Mouse (Mus musculus) erythroblast, adult 5-6 weeks (primary cell): Measurements from ENCODE around the gene Cdkn1c. TPM values are rescaled to one million over a fixed set of nuclear protein-coding genes. Genes with fewer than 3 reads are reported as not detected.

Source experiments
- ATAC-seq: replicated peaks from 2 replicates; pipeline ENCODE4 v1.8.0; 2016; ENCODE audit warnings: moderate number of reproducible peaks, mild to moderate bottlenecking, moderate TSS enrichment, inconsistent platforms; ENCODE audit not compliant: poor library complexity, low FRiP score, severe bottlenecking
- total RNA-seq, 2 experiments: library from RNA; stranded (forward) in 1 of 2; stranded (reverse) in 1 of 2; fragments of 150-400 nt in 1 of 2; fragments of 200-764, 138-1000 nt in 1 of 2; gene quantifications; 2 replicates each; pipeline versions ENCODE4 v1.2.3 to v1.2.4; 2015 to 2017; ENCODE audit warnings: low replicate concordance in 2 of 2

Gene Cdkn1c
- total RNA-seq, 2 experiments from 2014 or later, result 0.09 TPM; not detected in 1

DNA sequence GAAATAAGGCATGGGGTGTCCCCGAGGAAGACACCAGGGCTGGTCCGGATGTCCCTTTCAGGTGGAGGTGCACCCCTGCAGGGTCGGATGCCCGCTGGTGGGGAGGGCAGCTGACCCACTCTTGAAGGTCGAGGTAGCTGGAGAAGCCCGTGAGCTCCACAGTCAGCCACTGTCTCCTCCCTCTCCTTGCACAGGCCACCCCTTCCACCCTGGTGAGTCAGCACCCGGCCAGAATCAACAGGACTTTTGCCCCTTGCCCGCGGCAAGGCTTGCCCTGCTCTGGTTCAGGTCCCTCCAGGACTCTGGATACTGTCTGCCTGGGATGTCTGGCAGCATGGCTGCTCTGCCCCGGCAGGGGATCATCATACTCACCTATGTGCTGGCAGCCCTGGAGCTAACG is 15.0 kb upstream of the Cdkn1c start:
- ATAC-seq, result no peak

- ATAC-seq, result no peak
Observed at GRCm38 (mm10) chr7:143474811-143475210, 14.0 kb upstream of the Cdkn1c start.

GRCm38 (mm10) chr7:143473347-143474101 is 12.7 kb upstream of the Cdkn1c start, which contains the start of gene Slc22a18:
Gene Slc22a18 (plus strand): TSS chr7:143473736.
- ATAC-seq, result no peak

DNA sequence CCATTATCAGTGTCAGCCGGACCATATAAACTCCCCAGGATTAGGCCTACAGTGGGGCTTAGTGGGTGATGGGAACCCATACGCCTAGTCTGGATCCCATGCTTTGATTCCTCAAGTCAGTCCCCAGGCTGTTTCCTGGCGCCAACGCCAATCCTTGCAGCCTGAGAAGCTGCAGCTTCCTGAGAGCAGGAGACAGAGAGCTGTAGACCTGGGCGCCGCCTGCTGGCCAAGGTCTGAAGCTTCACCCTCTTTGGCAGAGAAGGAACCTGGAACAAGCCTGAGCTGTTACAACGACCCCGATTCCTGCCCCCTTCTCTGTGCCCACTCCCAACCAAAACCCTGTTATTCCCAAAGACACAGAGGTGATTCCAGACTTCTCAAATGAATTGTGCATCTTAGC is 9.1 kb upstream of the Cdkn1c start:
- ATAC-seq, result peak; percentile 67

- no peak for ATAC-seq
Observed at GRCm38 (mm10) chr7:143467714-143468113, 6.9 kb upstream of the Cdkn1c start.

GRCm38 (mm10) chr7:143466099-143466677 is 5.3 kb upstream of the Cdkn1c start:
- ATAC-seq, result peak; percentile 54; the same call in 1 of the 2 replicates

GRCm38 (mm10) chr7:143464811-143465560 is 4.1 kb upstream of the Cdkn1c start:
- no peak for ATAC-seq

- ATAC-seq, result no peak
Observed at GRCm38 (mm10) chr7:143463865-143464415, 3.1 kb upstream of the Cdkn1c start.

- ATAC-seq, result no peak
Observed at GRCm38 (mm10) chr7:143462516-143462915, 1.7 kb upstream of the Cdkn1c start.

GRCm38 (mm10) chr7:143461920-143462319 is 1.1 kb upstream of the Cdkn1c start:
- ATAC-seq, result no peak

- no peak for ATAC-seq
Observed at GRCm38 (mm10) chr7:143461294-143461870, 532 bp upstream of the Cdkn1c start.

DNA sequence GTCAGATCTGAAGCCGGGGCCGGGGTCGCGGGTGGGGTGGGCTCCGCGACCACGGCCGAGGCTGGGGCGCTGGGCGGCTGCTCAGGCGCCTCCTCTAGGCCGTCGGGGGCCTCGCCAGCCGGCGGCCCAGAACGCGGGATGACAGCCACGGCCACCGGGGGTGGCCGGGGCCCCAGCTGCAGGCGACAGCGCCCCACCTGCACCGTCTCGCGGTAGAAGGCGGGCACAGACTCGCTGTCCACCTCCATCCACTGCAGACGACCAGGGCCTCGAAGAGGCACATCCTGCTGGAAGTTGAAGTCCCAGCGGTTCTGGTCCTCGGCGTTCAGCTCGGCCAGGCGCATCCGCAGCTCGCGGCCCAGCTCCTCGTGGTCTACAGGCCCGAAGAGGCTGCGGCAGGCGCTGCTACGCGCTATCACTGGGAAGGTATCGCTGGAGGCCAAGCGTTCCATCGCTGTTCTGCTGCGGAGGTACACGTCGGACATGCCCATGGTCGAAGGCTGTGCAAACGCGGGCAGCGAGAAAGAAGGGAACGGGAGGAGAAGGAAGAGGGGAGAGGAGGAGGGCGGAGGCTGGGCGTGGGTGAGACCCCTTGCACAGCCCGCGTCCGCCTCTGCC is 524 bp downstream of the Cdkn1c start:
- ATAC-seq, result 0 out of 2 replicates have a peak, but pooled peaks have one; percentile 4

DNA sequence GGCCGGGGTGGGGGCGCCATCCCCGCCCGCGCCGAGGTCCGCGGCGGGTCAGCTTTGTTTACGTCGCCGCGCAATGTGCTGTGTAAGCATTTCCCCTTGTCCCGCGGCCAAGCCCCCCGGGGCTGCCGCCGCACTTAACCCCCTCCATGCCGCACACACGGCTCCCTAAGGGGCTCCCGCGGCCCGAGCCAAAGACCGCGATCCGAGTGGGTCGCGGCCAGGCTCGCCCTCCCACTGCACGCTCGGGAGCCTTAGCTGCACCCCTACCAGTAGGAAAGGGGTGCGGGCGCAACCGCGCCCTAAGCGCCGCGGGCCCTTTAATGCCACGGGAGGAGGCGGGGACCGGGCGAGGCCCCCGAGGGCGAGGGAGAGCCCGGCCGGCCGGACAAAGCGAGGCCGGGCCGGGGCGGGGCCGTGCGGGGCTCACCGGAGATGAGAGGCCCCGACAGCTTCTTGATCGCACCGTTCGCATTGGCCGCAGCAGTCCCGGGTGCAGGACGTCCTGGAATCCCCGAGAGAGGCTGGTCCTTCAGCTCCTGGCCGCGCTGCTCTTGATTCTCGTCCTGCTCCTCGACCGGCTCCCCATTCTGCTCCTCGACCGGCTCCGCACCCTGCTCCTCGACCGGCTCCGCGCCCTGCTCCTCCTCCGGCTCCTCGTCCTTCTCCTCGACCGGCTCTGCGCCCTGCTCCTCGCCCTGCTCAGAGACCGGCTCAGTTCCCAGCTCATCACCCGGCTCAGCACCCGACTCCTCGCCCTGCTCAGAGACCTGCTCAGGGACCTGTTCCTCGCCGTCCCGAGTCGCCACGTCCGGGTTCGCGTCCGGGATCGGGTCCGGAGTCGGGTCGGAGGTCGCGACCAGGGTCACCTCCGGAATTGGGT is 1.3 kb downstream of the Cdkn1c start:
- ATAC-seq, result no peak

GRCm38 (mm10) chr7:143458963-143459331 is 1.9 kb downstream of the Cdkn1c start:
- no peak for ATAC-seq

DNA sequence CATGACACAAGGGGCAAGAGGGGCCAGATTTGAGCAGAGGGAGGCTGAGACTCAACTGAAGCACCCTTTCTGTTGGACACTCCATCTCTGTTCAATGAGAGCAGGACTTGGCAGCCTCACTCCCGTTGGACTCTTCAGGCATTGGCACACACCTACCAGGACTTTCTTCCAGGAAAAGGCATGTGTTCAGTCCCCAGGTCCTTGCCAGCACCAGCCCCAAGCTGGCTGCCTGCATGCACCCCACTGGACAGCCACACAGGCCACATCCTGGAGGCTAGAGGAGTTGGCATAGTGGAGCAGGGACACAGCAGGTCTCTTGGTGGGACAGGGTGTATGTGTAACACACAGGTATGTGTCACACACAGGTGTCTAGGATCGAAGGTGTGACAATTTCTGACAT is 13.7 kb downstream of the Cdkn1c start:
- ATAC-seq, result no peak

- no peak for ATAC-seq
Observed at GRCm38 (mm10) chr7:143445651-143446460, 15.0 kb downstream of the Cdkn1c start.

DNA sequence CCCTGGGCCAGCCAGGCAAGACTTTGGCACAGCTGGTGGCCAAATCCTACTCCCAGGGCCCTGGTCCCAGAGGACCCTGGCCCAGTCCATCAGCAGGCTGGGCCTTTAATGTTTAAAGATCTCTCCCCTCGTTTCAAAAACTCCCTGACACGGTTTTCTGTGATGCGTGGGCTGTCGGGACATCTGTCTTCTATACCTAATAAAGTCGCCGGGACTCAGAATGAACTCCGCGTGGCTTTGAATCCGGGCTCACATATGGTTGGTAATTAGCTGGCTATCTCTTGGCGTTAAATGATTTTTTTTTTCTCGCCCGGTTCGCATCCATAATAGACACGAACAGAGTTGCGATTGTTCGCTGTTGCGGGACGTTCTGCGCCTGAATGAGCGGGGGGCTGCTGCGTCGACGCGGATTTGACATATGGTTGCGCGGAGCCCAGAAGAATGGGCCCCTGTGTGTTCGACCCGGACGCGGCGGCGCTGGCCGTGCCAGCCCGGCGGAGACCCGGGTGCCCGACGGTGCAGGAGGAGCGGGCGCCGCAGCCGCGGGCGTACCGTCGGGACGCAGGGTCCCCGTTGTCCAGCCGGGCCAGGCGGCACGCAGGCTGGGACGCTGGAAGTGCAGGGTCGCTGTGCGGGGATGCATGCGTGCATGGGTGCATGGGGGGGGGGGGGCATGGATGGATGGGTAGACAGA is 15.7 kb downstream of the Cdkn1c start:
- ATAC-seq, result no peak
